Mouse (Mus musculus): ENCODE data around the gene Med1. TPM values are rescaled to one million over a fixed set of nuclear protein-coding genes. Genes with fewer than 3 reads are reported as not detected.

Gene Med1
- 25.0 and 28.0 TPM in 2 replicates for polyA plus RNA-seq (2015; fragmentation: Nextera tagmentation; extraction: Ambion mirVana)

DNA sequence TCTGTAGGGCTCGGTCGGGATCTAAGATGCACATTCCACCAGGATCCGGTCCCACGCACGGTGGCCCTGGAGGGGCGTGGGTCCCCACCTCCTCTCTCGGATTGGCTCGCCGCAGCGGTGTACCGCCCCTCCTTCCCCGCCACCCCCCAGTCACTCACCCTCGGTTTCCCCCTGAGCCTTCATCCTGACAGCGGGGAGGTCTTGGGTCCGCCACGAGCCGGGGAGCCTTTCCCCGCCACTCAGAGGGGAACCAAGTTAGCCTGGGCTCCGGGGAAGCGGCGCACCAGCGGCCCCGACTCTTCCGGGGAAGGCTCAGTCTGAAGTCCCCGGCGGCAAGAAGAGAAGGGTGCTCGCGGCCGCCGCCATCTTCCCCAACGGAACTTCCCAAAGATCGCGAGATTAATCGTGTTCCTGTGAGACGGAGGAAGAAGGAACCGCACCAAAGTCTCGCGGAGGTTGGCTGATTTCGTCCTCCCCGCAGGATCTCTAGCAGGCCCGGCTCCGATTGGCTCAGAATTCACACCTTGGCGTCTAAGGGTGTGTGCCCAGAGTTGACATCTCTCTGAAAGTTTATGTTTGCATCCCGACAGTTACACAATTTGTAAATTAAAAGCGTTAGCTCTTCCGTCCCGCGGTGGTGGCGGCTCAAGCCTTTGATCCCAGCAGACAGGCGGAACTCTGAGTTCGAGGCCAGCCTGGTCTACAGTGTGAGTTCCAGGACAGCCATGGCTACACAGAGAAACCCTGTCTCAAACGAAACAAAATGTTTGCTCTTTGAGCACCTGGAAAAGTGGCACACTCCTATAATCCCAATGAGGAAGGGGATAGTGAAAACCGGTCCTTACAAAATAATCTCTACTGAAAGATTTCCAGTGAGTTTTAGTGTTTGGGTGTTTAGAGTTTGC, at the start of gene Med1:
TSS of gene Med1 (minus strand) at position 393 of the 905 bp plus-strand sequence.

DNA sequence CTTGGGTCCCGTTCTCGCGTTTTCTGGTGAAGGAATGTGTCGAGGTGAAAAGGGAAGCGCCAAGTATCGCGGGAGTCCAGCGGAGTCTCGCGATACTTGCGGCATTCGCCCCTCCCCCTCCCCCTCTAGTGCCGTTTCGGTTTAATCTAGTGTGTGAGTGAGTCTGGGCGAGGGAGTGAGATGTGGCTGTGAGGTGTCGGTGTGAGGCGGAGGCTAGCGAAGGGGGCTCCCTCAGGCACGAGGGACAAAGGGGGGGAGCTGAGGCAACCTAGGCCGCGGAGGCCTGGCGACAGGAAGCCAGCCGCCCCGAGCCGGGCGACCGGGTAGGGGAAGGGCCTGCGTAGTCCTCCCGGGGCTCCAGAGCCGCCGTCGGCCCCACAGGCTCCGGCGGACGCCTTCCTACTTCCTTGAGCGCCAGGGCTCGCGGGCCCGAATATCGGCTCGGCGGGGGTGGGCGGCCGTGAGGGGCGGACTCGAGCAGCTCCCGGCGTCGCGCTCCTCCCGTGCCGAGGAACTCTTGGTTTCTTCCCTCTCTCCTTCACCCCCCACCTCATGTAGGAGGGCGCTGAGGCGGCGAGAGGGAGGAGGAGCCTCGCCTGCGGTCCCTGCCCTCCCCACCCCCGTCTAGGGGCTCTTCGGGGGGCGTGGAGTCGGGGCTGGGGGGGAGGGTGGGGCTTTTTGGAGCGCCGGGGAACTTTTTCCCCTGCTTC, 9.7 kb upstream of the Med1 start, which contains the start of gene Cdk12:
TSS of gene Cdk12 (plus strand) at position 419 of the 710 bp plus-strand sequence.

DNA sequence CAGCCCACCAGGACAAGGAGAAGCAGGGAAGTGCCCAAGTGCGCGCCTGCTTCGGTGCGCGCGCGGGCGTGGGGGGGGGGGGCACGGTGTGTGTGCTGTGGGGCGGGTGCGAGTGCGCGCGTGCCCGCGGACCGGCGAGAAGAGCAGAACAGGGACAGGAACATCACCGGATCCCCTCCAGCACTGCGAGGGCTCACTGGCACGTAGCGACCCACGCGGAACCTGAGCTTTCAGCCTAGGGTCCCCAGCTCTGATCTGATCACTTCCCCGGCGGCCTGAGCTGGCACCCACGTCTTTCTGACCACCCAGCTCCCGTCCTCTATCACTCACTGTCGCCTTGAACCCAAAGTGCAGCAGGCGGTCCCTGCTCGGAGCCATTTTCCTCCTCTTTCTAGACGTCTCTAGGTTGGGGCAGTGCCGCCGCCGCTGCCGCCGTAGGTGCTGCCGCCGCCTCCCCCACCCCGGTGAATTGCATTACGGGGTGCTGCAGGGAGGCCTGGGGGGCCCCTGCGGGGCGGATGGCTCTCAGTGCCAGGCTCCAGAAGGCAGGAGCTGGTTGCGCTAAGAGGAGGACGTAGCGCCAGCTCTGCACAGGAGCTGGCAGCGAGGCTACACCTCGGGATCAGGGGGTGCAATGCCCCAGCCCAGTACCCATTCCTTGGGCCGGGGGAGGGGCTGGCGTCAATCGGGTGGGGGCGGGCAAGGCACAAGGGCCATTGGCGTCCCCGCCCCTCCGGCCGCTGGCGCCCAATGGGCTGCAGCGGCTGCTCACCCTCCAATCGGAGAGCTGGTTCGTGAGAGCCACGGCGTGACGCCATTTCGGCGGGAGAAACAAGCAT, 43.1 kb downstream of the Med1 start, which contains the start of gene Fbxl20:
TSS of gene Fbxl20 (minus strand) at position 618 of the 839 bp plus-strand sequence.

Small RNAs within 50 kb of the gene (microRNA-seq; reads per million reads assigned to microRNA genes)
- not detected for gene Gm27399

Other genes starting within 250 kb of the Med1 start
- gene Plxdc1, start 206.8 kb downstream of the Med1 start, polyA plus RNA-seq (2015; fragmentation: Nextera tagmentation; extraction: Ambion mirVana), result 0.88 and 1.3 TPM in 2 replicates
- gene Arl5c, start 197.1 kb downstream of the Med1 start, polyA plus RNA-seq (2015; fragmentation: Nextera tagmentation; extraction: Ambion mirVana), result 4.9 and 6.1 TPM in 2 replicates
- gene Cacnb1, start 170.3 kb downstream of the Med1 start, polyA plus RNA-seq (2015; fragmentation: Nextera tagmentation; extraction: Ambion mirVana), result 4.0 and 4.4 TPM in 2 replicates
- gene Rpl19, start 166.6 kb downstream of the Med1 start, polyA plus RNA-seq (2015; fragmentation: Nextera tagmentation; extraction: Ambion mirVana), result 793 and 882 TPM in 2 replicates
- gene Stac2, start 139.8 kb downstream of the Med1 start, polyA plus RNA-seq (2015; fragmentation: Nextera tagmentation; extraction: Ambion mirVana), result 0.44 and 0.61 TPM in 2 replicates
- gene Fbxl20, start 42.9 kb downstream of the Med1 start, polyA plus RNA-seq (2015; fragmentation: Nextera tagmentation; extraction: Ambion mirVana), result 8.3 and 11.1 TPM in 2 replicates
- 4.1 and 4.5 TPM in 2 replicates for gene Cdk12, start 9.8 kb upstream of the Med1 start, polyA plus RNA-seq (2015; fragmentation: Nextera tagmentation; extraction: Ambion mirVana)
- not detected in 2 replicates for gene Neurod2, start 136.4 kb upstream of the Med1 start, polyA plus RNA-seq (2015; fragmentation: Nextera tagmentation; extraction: Ambion mirVana)
- 0.11 TPM in 1 of 2 replicates, not detected in the other for gene Ppp1r1b, start 155.1 kb upstream of the Med1 start, polyA plus RNA-seq (2015; fragmentation: Nextera tagmentation; extraction: Ambion mirVana)
- gene Stard3, start 165.1 kb upstream of the Med1 start, polyA plus RNA-seq (2015; fragmentation: Nextera tagmentation; extraction: Ambion mirVana), result 14.5 and 18.6 TPM in 2 replicates
- 0.17 TPM in 1 of 2 replicates, not detected in the other for gene Tcap, start 190.5 kb upstream of the Med1 start, polyA plus RNA-seq (2015; fragmentation: Nextera tagmentation; extraction: Ambion mirVana)
- gene Pnmt, start 193.2 kb upstream of the Med1 start, polyA plus RNA-seq (2015; fragmentation: Nextera tagmentation; extraction: Ambion mirVana), result not detected in 2 replicates
- gene Pgap3, start 207.2 kb upstream of the Med1 start, polyA plus RNA-seq (2015; fragmentation: Nextera tagmentation; extraction: Ambion mirVana), result 4.9 and 5.2 TPM in 2 replicates
- 19.6 and 20.7 TPM in 2 replicates for gene Erbb2, start 219.2 kb upstream of the Med1 start, polyA plus RNA-seq (2015; fragmentation: Nextera tagmentation; extraction: Ambion mirVana)
- 68.4 and 69.1 TPM in 2 replicates for gene Mien1, start 245.7 kb upstream of the Med1 start, polyA plus RNA-seq (2015; fragmentation: Nextera tagmentation; extraction: Ambion mirVana)